Mouse (Mus musculus) gastrocnemius, postnatal 25 days (tissue): ENCODE measurements at regions not wholly inside any gene's neighbourhood (a gene's known extent, or its start where the extent isn't known, plus 50 kb on each side); places are given as distances from the start of the nearest gene placed in this dataset.

Experiments
- DNase-seq: peaks from one replicate; pipeline ENCODE4 v3.0.0; 2022

GRCm38 (mm10) chr9:62220451-62220850 lies 61.6 kb downstream of the Spesp1 start:
- DNase-seq: no peak

- no peak for DNase-seq
Observed at GRCm38 (mm10) chr9:62215151-62215859, 66.7 kb downstream of the Spesp1 start.

- no peak for DNase-seq
Observed at GRCm38 (mm10) chr9:62214546-62214945, 67.5 kb downstream of the Spesp1 start.

- no peak for DNase-seq
Observed at GRCm38 (mm10) chr9:62212615-62213014, 69.4 kb downstream of the Spesp1 start.

GRCm38 (mm10) chr9:62210815-62211214 lies 71.2 kb downstream of the Spesp1 start:
- no peak for DNase-seq

GRCm38 (mm10) chr9:62208436-62208835 lies 73.6 kb downstream of the Spesp1 start:
- no peak for DNase-seq

GRCm38 (mm10) chr9:62205264-62205663 lies 76.7 kb downstream of the Spesp1 start:
- peak; percentile 57 for DNase-seq

GRCm38 (mm10) chr9:62203556-62203955 lies 78.5 kb downstream of the Spesp1 start:
- DNase-seq: no peak

- no peak for DNase-seq
Observed at GRCm38 (mm10) chr9:62202331-62202730, 79.7 kb downstream of the Spesp1 start.

- DNase-seq: no peak
Observed at GRCm38 (mm10) chr9:62197486-62197885, 75.0 kb upstream of the Glce start.

- DNase-seq: no peak
Observed at GRCm38 (mm10) chr9:62192424-62192892, 70.0 kb upstream of the Glce start.

GRCm38 (mm10) chr9:62190474-62190873 lies 68.0 kb upstream of the Glce start:
- DNase-seq: no peak

GRCm38 (mm10) chr9:62188835-62189234 lies 66.4 kb upstream of the Glce start:
- no peak for DNase-seq

- DNase-seq: no peak
Observed at GRCm38 (mm10) chr9:62188379-62188778, 65.9 kb upstream of the Glce start.

- no peak for DNase-seq
Observed at GRCm38 (mm10) chr9:62186886-62187285, 64.4 kb upstream of the Glce start.

GRCm38 (mm10) chr9:62185516-62186280 lies 63.2 kb upstream of the Glce start:
- no peak for DNase-seq

- DNase-seq: no peak
Observed at GRCm38 (mm10) chr9:62181182-62181830, 58.9 kb upstream of the Glce start.

- DNase-seq: no peak
Observed at GRCm38 (mm10) chr9:62180456-62181181, 58.2 kb upstream of the Glce start.

- DNase-seq: no peak
Observed at GRCm38 (mm10) chr9:62174651-62175050, 52.2 kb upstream of the Glce start.
